Mouse (Mus musculus): Measurements from ENCODE around the gene Kank4. TPM values are rescaled to one million over a fixed set of nuclear protein-coding genes. Genes with fewer than 3 reads are reported as not detected.

The Kank4 gene
- polyA plus RNA-seq (2012) = 0.01 and 0.02 TPM in 2 replicates

DNA sequence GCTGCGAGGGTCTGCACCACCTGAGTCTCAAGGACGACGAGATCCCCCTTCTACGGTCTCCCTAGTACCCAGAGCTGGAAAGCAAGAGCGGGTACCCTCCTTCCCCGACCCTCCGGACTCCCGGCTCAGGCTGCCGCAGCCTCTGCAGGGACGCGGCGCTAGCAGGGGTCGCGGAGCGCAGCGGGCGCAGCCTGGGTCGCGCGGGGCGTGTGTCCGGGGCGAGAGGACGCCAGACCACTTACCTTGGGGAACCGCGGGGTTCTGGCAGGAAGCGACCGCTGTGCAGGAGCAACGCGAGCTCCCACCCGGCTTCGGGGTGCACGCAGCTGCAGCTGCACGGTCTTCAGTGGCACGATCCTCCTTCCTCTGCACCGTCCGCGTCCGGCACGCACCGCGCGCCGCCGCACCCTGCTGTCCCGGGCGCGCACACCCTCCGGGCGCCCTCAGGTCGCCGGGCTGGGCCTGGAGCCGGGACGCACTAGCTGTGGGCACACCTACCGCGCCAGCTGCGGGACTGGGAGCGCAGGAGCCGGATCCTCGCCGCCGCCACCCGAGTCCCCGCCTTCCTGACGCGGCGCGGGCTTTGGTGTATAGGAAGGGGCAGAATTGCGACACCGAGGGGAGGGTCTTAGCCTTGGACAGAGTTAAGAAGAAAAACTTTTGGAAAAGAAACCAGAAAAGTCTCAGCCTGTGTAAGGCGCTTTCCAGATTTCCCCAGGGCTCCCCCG is at the start of gene Kank4:
Gene Kank4 (minus strand): TSS at position 354 of the 728 bp plus-strand sequence.

DNA sequence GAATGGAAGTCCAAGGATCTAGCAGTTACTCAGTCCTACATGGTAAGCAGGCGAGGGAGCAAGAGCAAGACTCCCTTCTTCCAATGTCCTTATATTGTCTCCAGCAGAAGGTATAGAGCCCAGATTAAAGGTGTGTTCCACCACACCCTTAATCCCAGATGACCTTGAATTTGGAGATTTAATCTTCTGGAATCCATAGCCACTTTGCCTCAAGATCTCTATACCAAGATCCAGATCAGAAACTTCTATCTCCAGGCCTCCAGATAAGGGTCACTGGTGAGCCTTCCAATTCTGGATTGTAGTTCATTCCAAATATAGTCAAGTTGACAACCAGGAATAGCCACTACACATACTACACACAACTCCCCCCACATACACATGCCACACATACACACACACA is 6.4 kb upstream of the Kank4 start, which contains the start of gene I0C0044D17Rik:
Gene I0C0044D17Rik (minus strand): TSS at position 101 of the 400 bp plus-strand sequence.

DNA sequence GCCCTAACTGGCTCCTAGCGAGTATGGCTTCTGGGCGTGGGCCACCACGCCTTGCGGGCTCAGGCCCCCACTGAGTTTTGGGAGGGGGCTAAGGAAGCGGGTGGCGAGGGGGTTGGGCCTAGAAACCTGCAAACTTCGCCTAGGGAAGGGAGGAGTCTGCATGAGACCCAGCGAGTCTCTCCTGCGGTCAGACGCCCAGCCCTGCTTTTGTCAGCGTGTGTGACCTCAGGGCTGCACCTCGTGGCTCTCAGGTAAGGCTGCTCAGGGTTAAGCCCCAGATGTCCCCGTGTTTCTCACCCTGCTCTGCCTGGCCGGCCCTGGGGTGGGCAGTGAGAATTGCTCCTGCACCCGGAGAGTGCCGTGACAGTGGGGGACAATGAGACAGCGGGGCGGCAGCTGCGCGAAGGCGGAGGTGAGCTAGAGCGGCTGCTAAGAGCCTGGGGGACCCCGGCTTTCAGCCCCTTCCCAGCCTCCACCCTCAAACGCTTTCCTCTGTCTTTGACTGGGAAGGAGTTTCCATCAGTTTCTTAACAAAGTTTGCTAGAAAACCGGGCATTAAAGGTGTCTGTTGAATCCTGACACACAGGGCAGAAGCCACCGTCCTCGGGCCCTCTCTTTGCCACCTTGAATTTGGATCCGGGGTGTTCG is 90.6 kb downstream of the Kank4 start, which contains the start of gene L1td1:
Gene L1td1 (plus strand): TSS at position 145 of the 648 bp plus-strand sequence.

Other genes with a start within 250 kb of the Kank4 start
- not detected in 2 replicates for gene L1td1, start 90.8 kb downstream of the Kank4 start, polyA plus RNA-seq (2012)
- gene I0C0044D17Rik, start 6.3 kb upstream of the Kank4 start, polyA plus RNA-seq (2012) = not detected in 2 replicates
- gene Usp1, start 106.3 kb upstream of the Kank4 start, polyA plus RNA-seq (2012) = 472 TPM in 2 replicates
- 0.21 and 0.50 TPM in 2 replicates for gene Angptl3, start 213.4 kb upstream of the Kank4 start, polyA plus RNA-seq (2012)

Data from megakaryocyte-erythroid progenitor cell, adult 5 weeks (primary cell).